Mouse (Mus musculus) hindlimb bud, embryonic 11.5 days (tissue): Measurements from ENCODE around the gene Arhgap6.

Source experiments
- DNase-seq: peaks from one replicate; pipeline ENCODE4 v3.0.0-alpha.2; 2012; ENCODE audit warnings: low read depth, low spot score; ENCODE audit errors: extremely low spot score

The Arhgap6 gene

DNA sequence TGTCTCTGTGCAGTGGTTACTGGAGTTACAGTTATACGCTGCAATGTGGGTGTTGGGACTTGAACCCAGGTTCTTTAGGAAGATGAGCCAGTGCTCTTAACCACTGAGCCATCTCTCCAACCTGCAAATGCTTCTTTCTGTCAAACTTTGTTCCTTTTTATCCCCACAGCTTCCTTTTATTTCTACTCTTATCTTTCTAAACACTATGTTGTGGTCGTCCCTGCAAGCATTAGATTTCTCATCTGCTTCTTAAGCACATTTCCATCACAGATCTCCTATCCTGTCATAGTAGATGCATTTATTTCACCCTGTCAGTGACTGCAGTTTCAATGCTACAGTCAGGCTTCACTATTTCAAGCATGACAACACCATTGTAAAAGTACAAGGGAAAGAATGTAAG is 312.5 kb downstream of the Arhgap6 start:
- DNase-seq: no peak

GRCm38 (mm10) chrX:169110031-169110430 is 315.1 kb downstream of the Arhgap6 start:
- no peak for DNase-seq

GRCm38 (mm10) chrX:169112662-169113061 is 317.8 kb downstream of the Arhgap6 start:
- DNase-seq: no peak

- DNase-seq: no peak
These were observed 328.3 kb downstream of the Arhgap6 start for GRCm38 (mm10) chrX:169123115-169123772.

- no peak for DNase-seq
These were observed 328.9 kb downstream of the Arhgap6 start for GRCm38 (mm10) chrX:169123773-169124151.

DNA sequence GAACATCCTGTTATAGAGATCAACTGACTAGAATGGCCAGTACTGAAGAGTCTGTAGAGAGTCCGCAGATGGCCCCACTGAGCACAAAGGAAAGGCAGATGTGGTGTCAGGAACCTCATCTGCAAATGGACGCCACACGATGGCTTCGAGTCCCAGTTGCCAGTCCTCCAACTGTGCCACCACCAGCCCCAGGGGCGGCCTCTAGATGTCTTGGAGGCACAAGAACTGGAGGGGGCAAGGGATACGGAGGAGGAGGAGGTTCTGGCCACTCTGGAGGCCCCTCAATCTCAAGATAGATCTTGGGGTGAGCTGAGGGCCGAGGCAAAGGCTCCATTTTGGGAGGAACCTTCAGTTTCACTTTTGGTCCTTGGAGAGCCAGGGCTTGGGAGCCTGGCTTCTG is 344.9 kb downstream of the Arhgap6 start:
- no peak for DNase-seq

DNA sequence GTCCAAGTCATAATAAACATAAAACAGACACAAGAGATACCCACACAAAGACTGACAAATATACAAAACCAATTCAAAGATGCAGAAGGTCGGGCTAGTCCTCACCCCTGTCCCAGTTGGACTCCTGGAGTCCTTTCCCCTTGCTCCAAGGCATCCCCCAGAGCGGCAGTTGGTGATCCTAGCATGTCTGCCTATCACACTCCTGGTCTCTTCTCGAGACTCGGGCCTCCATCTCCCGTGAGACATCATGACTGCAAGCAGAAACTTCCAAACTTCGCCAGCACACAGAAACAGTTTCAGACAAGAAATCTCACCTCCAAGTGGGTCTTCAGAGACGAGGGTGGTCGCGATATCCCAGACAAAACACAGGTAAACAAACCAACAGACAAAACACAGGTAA is 345.6 kb downstream of the Arhgap6 start:
- no peak for DNase-seq

GRCm38 (mm10) chrX:169153805-169154204 is 358.9 kb downstream of the Arhgap6 start:
- no peak for DNase-seq

DNA sequence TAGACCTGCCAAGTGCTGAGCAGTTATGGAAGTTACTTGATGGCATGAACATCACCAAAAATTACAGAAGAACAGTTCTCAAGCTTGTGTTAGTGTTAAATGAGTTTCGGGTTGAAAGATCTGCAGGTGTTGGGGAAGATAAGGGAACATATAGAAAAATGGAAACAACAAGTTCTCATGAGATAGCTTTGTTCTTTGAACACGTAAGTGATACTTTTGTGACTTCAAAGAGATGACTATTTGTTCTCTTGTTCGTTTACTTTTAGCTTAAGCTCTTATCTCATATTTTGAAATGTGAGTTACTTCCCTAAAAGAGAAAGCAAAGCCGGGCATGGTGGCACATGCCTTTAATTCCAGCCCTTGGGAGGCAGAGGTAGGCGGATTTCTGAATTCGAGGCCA is 363.5 kb downstream of the Arhgap6 start:
- no peak for DNase-seq

GRCm38 (mm10) chrX:169170981-169171380 is 376.1 kb downstream of the Arhgap6 start:
- DNase-seq: no peak

DNA sequence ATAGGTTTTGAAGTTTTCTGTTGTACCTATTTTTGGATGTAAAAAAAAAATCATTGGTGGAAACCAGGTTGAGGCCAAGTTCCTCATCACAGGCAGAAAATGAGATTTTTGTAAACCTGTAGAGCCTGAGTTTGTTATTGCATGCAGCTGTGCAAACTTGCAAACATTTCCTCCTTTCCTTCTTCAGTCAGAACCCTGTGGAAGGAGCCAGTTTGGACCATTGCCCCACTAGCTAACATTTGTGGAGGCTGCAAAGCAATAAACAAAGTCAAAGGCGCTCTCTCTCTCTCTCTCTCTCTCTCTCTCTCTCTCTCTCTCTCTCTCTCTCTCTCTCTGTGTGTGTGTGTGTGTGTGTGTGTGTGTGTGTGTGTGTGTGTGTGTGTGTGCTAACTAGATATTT is 378.9 kb downstream of the Arhgap6 start:
- no peak for DNase-seq

GRCm38 (mm10) chrX:169178634-169179033 is 383.7 kb downstream of the Arhgap6 start:
- DNase-seq: no peak

DNA sequence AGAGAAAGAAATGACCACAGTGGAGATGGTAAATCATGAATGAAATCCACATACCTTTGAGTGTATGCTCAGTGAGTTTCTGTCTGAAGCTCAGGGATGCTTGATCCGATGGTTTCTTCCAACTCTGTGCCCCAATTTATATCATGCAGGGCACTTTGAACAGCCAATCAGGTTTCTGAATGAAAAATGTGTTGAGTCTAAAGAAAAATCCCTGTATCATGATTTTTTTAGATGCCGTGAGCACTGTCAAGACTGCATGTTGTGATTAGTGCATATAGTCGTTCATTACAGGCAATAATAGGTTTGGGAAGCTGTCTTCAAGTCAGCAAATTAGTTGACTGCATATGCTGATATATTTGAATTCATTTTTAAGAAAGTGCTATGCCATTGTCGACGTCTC is 392.2 kb downstream of the Arhgap6 start, which contains the start of gene Amelx:
Amelx (minus strand) TSS at position 101 of the 400 bp plus-strand sequence.
- DNase-seq: no peak

- DNase-seq: no peak
These were observed 415.1 kb downstream of the Arhgap6 start for GRCm38 (mm10) chrX:169210019-169210418.

DNA sequence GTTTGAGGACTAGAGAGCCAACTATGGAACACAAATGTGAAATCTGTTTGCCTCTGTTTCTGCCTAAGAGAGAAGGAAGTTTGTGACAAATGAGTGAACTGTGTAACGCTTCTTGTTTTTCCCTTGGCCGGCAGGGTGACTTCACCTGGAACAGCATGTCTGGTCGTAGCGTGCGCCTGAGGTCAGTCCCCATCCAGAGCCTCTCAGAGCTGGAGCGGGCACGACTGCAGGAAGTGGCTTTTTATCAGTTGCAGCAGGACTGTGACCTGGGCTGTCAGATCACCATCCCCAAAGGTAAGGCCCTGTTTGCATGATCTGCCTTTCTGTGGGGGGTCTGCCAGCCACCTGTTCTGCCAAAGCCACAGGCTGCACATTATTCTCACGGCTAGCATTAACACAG is 425.2 kb downstream of the Arhgap6 start:
- DNase-seq: no peak

DNA sequence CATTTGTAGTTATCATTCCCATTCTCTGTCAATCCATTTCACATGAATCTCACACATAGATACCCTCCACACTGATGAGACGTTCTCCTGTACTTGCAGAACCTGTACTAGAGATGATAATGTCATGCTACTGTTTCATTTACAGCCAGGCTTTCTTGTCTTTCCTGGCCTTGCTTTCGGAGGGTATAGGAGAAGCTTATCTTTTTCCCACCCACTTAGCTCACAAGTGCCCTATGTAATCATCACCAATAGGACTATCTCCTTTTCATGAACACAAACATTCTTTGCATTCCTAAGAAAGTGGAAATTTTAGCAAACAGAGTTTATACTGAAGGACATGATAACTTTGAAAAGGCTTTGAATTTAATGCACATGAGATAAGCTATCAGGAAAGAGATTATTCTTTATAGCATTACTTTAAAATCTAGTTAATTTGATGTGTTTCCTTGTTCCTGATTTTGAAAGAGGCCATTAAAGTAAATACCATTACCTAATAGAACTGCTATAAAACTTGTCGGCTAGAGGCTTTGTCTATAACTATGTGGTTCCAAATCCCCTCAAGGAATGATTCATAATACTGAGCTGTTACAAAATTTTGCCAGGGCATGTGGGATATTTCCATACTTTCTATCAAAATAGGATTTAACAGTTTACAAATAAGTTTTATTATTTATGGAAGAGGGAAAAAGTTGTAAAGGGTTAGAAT is 427.6 kb downstream of the Arhgap6 start:
- DNase-seq: no peak

DNA sequence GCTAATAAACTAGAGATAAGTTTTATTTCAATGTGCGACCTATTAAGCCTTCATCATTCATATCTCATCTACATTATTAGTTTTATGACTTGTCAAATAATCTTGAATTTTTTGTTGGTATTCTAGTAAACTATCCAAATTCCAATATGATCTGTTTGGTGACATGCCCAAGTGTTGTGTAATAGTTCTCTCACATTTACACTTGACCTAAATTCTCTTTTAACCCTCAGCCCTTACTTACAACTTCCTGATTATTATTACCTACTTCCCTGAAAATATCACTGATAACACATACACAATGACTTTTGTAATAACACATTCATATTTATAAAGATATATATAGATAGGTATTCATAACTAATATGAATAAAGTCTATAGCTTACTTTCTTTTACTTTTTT is 461.0 kb downstream of the Arhgap6 start:
- no peak for DNase-seq

DNA sequence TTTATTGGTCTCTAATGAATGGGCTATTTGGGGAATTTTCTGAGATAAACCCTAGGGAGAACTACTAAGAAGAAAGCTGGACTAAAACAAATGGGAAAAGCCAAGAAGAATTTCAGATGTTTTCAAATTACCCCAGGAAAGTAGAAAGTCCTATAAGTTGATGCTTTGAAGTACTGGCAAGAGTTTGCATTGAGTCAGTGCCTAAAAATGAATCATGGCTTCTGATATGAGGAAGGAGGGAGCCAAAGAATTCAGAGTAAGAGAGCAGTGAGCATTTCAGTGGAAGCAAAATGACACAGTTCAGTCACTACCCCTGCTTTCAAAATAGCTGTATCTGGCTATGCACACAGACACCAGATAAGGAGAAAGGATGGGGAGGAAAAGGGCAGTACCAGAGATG is 461.8 kb downstream of the Arhgap6 start:
- no peak for DNase-seq

DNA sequence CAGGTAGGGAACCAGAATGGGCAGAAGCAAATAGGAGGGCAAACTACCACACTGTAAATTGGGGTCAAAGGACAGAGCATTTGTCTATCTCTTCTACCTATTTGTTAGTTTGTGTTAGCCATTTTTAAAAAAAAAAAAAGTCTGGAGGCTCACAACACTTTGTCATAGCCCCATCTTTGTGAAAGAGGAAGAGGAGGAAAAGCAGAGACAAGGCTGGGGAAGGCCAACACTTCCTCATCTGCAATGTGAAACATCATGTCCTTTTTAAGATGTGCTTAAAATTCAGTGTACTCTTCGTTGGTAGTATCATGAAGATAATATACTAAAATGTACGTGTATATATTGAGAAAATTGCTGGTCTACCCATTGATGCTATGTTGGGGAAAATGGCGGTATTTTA is 466.1 kb downstream of the Arhgap6 start:
- DNase-seq: no peak

GRCm38 (mm10) chrX:169262212-169262611 is 467.3 kb downstream of the Arhgap6 start:
- no peak for DNase-seq

DNA sequence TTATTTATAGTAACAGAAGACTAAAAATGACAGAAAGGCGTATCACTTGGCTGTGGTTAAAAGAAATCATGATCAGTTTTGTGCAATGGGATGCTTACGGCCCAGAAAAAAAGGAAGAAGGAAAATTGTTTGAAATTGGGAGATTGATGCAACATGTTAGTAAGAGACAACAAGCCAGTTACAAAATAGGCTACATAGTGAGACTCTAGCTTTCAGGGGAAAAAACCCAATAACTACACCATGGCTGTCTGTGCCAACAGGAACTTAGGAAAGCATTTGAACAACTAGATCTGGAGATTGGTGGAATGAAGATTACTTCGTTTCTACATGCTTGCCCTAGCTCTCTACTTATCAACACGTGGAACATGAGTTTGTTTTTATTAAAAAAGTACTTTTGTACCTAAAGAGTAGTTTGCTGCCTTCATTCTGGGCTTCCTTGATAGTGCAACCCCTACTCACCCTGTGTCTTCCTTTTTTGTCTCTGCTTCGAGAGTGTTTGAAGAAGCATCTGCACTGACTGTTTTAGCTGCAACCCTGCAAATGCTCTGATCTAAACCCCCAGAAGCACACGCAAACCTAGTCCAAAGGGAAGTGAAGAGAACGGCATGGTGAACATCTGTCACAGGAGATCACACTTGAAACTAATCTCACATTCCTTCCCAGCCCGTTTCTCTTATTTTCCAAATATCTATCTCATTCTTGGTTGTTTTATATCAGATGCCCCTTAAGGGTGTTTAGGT is 468.7 kb downstream of the Arhgap6 start:
- DNase-seq: no peak

GRCm38 (mm10) chrX:169299579-169299978 is 504.7 kb downstream of the Arhgap6 start:
- no peak for DNase-seq
